Mouse (Mus musculus) left cerebral cortex, adult 8-10 months (tissue): ENCODE measurements around the gene Tmem151b. TPM values are rescaled to one million over a fixed set of nuclear protein-coding genes. Genes with fewer than 3 reads are reported as not detected.

ENCODE experiments used
- DNase-seq, 2 experiments: peaks; one replicate each; pipeline ENCODE4 v3.0.0; 2022; ENCODE audit warnings: low spot score in 2 of 2
- total RNA-seq, 4 experiments: library from RNA; stranded (reverse); gene quantifications; 2 replicates each; pipeline ENCODE4 v1.2.4; 2022

The Tmem151b gene
- total RNA-seq, 4 experiments from 2014 or later, result 97.9 to 110 (median 100) TPM

DNA sequence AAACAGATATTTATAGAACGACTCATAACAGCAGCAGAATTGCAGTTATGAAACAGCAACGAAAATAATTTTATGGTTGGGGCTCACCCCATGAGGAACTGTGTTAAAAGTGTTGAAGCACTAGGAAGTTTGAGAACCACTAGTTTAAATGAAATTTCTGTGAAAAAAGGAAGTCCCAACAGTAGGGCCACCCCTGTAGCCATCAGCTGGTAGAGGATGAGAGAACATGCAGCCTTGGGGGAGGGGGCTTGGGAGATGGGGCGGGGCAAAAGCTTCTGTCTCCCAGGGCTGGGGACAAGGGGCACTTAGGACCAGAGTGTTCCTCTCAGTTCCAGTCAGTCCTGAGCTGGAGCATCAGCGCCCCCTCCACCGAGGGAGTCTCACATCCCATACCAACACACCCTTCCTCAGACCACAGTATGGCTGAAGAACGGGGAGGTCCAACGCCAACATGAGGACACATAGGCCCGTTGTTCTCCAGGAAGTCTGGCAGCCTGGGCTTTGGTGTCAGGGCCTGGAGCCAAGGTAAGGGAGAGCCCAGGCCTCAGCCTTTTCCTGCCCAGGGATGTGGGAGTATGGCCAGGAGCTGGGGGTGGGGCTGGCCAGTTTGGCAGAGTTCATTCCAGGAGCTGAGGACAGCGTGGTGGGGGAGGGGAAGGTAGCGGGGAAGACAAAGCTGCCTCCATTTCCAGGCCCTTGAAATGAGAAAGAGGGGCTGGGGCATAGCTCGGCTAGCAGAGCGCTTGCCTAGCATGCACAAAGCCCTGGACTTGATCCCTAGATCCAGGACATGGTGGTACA, 34.8 kb upstream of the Tmem151b start:
- DNase-seq, result peak in 1 of 2 experiments; percentile 77

DNA sequence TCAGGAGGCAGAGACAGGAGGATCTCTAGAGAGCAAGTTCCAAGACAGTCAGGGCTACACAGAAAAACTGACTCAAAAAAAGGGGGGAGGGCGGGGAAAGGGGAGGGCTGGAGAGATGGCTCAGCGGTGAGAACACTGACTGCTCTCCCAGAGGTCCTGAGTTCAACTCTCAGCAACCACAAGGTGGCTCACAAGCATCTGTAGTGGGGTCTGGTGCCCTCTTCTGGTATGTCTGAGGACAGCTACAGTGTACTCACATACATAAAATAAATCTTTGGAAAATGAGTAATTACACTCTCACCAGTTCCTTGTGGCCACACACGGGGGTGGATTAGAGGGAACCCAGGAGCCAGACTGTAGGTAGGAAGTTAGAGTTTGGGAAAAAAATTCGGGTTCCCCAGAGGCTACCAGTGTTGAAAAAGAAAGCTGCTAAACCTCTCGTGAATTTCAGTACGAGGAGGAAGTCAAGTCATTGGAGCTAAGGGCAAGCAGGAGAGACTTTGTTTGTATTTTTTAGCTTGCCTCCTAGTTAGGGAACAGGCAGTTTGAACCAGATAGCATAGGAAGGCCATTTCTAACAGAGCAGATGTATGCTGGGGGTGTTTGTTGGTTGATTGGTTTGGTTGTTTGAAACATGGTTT, 33.4 kb upstream of the Tmem151b start:
- DNase-seq, result no peak

DNA sequence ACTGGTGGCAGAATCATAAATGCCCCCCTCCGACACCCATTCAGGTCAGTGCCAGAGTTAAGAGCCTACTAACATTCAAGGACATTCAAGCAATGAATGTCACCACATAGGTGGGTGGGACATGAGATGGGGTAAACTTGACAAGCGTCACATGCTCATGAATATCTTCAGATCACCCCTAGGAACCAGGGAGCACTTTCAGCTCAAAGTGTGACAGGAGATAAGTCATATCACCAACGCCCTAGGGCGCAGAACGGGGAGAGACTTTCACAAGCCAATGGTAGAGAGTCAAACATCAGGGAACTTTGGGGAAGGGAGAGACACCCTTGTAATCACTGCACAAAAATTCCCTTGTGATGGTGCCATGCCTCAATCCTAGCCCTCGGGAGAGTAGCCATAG, 32.7 kb upstream of the Tmem151b start:
- no peak for DNase-seq

DNA sequence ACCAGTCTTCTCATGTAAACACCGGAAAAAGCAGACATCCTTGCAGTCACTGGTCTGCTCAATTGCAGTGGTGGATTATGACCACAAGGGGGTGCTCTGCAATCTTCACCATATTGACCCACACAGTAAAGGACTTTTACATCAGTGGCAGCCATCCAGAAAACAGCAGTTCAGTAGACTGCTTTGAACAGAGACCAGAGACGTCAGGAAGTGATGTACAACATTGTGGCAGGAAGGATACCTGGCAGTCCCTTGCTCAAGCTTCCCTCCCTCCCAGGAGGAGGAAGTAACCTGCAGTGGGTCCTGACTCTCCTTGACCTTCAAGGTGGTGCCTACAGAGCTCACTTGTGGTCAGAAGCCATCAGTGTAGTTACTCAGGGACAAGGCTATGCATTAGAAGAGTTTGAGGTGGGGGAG, 32.1 kb upstream of the Tmem151b start:
- no peak for DNase-seq

DNA sequence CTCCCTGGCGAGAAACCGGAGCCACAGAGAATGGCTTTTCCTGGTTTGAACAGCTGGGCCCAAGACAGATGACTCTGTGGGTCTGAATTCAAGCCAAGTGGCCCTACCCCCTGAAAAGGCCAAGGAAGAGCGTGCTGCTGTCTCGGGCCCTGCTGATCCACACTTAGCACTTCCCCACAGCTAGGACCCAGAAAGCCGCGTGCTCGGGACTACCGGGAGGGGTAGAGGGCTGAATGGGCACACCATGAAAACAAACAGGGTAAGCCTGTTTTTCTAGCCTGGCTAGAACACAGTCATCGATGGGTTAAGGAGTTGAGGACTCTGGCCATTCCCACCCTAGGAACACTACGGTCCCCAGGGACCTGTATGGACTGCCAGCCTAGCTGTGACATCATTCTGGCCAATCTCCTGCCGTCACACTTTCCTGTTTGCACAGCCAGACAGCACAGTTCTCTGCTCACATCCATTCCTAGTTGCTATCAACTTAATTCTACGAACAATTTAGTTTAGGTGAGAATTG, 31.5 kb upstream of the Tmem151b start:
- no peak for DNase-seq

DNA sequence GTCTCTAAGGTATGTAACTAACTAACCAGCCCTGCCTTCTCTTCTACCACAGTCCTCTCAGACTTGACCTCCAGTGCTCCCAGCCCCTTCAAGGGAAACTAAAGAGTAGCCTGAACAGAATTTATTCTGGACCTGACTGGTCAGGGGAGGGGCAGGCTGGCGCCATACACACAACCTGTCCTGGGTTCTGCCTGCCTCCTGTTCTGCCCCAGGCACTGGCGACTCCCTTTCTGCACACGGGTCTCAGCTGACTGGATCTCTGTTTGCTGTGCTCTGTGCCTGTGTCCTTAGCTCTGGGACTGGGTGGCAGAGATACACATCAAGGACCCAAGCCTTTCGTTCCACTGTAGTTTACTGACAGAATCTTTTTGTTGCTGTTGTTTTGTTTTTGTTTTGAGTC, 30.1 kb upstream of the Tmem151b start:
- no peak for DNase-seq

DNA sequence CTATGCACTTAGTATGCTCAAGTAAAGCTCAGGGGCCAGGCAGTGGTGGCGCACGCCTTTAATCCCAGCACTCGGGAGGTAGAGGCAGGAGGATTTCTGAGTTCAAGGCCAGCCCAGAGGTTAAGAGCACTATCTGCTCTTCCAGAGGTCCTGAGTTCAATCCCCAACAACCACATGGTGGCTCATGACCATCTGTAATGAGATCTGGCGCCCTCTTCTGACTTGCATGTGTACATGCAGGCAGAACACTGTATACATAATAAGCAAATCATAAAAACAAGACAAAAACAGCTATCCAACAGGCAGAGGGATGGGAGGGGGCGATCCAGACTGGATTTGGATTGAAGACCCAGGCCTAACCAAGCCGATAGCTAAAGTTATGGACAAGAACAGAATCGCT, 29.4 kb upstream of the Tmem151b start:
- DNase-seq, result no peak

DNA sequence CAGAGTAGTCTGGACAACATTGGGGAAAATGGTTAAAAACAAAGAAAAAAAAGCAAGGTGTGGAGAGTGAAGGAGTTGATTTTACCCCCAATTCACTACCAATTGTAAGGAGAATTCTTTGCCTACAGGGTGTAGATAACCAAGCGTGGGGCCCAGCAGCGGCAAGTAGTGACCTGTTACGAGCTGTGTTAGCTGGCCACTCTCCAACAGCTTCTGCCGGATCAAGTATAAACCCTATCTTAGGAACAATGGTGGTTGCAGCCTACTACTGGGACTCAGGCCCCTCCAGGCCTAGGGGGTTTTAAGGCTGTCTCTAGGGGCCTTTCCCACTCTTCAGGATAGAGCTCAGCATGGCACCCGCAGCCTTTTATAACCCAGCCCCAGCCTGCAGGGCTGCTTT, 28.8 kb upstream of the Tmem151b start:
- DNase-seq, result no peak

DNA sequence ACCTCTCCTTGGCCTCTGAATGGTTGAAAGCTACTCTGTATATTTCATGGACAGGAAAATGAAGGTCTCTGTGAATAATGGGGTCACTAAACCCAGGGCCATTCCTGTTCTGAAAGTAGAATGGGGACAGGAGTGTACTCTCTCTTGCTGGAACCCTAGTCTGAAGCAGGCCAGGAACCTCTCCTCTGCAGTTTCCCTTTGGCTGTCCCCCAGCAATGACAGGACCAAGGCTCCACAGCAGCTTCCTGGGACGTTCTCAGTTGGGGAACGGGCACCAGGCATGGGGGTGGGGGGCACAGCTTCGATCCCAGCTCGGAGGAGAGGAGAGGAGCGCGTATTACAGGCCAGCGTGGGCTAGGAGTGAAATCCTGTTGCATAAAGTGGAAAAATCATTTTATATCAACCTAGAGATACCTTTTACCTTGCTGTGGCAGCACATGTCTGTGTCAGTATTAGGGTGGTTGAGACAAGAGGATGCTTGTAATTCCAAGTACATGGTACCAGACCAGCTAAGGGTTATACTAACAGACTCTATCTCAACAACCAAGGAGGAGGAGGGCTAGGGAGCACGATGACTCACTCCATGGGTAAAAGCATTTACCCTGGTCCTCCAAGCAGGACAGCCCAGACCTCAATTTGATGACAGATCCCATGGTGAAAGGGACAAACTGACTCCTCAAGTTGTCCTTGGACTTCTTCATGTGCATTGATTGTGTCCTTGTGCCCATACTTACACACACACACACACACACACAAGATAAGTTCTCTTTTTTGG, 25.8 kb upstream of the Tmem151b start:
- no peak for DNase-seq

DNA sequence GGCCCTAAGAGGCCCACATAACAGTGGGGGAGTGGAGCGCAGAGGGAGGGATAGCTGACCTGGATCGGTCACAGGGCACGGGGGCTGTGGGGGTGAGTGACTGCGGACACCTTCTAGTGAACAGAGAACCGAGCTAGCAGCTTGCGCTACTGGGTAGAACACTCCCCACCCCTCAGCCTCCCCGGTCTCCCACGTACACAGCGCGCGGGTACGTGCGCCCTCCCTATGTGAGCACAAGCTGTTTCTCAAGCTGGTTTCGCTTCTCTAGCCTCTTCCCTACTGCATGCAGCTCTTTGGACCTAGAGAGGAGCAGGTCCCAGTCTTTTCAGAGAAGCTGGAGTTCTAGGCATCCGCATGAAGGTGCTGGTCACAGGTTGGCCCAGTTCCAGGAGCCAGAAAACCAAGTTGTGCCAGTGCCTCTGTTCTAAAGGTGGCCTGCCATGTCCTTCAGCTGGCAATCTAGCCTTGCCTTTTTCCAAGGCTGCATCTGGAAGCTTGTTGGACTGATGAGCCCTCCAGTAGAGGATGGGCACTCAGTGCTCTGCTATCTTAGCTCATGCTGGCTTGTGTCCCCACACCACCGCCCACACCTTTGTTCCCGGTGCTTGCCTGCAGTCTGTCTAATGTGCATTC, 24.8 kb upstream of the Tmem151b start:
- peak; percentile 79 to 90 for DNase-seq

DNA sequence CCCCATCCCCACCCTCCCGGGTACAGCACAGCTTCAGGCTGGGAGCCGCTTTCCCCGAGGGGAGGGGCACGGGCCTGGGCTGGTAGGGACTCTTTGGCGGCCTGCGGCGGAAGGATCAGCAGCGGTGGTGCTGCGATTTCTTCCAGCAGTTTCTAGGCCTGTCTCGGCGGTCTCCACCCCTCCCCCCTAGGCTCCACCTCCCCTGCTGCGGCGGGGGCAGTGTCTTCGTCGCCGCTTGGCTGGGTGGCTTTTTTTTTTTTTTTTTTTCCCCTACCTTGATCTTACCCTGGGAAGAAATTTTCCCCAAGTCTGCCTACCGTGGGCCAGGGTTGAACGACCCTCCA, 24.3 kb upstream of the Tmem151b start:
- DNase-seq, result peak; percentile 96 to 99

DNA sequence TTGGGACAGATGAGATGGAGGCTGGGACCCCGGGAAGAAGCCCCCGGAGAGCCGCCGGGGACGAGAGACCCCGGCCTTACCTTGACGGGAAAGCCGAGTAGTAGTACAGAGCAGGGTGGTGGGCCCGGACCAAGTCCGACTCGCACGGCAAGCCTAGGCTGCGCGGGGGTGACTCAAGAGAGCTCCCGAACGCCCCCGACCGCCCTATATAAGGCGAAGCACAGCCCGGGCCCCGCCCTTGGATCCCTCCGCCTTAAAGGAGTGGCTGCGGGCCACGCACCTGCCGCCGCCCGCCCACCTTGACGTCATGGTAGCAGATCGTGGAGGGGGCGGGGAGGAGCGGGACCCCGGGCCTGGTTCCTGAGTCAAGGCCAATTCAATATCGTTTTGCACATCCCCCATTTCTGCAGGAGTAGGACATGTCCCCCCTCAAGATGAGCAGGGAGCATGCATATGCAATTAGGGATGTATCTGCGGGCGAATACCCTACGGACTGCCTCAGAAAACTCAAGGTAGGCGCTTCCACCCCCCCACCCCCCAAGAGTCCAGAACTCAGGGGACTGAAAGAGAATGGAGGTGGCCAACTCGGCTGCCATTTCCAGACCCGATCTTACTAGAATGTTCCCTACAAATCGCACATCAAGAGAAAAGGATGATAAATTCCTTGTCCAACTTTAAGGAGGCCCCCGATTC, 23.8 kb upstream of the Tmem151b start, which contains the start of gene Hsp90ab1:
Gene Hsp90ab1 (minus strand): TSS at position 185 of the 693 bp plus-strand sequence.
- DNase-seq, result peak; percentile 98 to 99

DNA sequence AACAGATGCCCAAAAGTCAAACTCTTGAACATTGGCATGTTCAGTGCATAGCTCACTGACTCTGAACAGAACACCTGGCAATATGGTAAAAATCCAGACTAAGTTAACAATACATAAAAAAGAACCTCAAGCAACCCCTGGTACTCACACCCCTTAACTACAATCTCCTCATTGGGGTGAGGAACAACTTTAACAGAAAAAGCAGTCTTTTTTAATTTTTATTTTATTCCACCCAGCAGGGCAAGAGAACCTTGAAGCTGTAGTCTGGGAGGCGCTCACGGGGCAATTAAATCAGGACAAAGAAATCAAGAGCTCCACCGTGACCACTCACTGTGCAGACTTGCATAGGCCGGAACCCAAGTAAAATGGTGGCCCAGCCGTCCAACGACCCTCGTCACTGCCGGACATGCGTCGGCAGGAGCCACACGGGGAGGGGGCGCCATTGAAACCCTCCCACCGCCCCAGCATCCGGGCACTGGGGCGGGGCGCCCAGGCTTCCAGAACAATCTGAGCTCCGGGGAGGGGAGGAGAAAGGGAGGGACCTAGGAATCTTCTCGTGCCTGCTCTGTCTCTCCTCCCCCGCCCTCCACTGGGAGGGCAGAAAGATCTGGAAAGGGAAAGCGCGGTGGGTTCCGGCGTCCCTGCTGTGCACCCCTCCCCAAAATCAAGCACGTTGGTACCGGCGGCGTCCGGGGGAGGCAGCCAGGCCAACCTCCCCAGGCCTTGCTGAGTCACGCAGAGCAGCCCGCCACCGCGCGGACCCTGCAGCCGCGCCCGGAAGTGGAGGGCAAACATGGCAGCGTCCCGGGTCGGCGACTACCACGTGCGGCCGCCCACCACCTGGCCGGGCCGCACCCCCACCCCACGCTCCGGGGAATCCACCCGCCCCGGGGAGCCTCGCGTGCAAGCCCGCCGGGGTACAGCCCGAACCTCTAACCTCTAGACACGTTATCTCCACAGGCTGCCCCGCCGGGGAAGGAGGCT, 22.9 kb upstream of the Tmem151b start:
- DNase-seq, result peak in 1 of 2 experiments; percentile 74

DNA sequence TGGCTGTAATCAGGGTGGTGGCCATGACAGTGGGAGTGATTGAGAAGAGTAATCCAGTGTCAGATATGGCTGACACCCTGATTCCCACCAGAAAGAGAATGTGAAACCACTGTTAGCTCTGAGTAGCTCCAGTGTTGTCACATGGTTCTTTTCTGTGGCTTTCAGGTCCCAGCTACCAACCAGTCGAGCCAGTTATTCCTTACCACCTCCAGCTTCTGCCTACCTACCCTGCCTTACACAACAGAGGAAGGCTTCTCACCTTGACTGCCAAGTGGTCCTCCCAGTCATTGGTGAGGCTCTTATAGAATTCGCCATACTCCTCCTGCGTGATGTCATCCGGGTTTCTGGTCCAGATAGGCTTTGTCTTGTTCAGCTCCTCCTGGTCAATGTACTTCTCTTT, 20.5 kb upstream of the Tmem151b start:
- DNase-seq, result no peak

DNA sequence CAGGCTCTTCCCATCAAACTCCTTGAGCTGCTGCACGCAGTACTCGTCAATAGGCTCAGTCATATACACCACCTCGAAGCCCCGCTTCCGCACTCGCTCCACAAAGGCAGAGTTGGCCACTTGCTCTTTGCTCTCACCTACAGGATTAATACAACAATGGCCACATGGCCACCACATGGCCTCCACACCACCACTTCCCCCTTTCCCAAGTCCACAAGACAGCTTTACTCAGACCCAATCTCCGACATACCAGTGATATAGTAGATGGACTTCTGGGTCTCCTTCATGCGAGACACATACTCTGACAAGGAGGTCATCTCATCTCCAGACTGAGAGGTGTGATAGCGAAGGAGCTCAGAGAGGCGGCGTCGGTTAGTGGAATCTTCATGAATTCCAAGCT, 19.5 kb upstream of the Tmem151b start:
- DNase-seq, result no peak

DNA sequence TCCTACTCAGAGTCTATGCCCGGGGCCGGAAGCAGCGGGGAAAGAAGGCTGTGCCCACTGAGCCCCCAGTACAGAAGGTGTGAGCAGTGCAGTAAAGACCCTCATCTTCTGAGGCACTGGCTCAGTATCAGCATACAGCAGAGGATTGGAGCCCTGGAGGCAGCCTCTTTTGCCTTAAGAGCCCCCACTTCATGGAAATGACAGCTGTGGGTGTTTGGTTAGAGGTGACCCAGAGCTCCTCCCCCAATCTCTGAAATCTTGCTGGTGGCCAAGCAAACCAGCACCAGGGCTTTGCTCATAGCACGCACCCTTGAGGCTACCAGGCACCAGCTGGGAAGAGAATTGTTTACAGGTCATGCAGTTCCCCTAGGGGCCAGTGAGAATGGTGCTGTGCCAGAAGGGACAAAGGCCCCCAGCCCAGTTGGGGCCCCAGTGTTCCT, 17.7 kb upstream of the Tmem151b start:
- no peak for DNase-seq

DNA sequence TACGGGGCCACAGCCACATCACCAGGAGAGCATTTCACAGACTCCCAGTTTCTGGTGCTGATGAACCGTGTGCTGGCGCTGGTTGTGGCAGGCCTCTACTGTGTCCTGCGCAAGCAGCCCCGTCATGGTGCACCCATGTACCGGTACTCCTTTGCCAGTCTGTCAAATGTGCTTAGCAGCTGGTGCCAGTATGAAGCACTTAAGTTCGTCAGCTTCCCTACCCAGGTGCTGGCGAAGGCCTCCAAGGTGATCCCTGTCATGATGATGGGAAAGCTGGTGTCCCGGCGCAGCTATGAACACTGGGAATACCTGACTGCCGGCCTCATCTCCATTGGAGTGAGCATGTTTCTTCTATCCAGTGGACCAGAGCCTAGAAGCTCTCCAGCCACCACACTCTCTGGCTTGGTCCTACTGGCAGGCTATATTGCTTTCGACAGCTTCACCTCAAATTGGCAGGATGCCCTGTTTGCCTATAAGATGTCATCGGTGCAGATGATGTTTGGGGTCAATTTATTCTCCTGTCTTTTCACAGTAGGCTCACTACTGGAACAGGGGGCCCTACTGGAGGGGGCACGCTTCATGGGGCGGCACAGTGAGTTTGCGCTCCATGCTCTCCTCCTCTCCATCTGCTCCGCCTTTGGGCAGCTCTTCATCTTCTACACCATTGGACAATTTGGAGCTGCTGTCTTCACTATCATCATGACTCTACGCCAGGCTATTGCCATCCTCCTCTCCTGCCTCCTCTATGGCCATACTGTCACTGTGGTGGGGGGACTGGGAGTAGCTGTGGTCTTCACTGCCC, 17.1 kb upstream of the Tmem151b start:
- no peak for DNase-seq

DNA sequence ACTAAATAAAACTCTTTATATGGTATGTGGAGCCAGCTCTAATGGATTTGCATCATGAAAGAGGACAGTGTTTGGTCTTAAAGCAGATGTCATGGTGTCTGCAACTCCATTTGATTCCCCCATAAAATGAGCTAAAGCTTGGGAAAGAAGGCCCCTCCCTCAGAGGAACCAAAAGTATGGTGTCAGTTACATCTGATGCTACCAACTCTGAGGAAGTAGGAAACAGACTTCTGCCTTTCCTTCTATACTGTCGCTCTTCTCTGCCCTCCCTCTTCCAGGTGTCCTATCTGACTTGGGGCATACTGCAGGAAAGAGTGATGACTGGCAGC, 16.5 kb upstream of the Tmem151b start:
- DNase-seq, result no peak

DNA sequence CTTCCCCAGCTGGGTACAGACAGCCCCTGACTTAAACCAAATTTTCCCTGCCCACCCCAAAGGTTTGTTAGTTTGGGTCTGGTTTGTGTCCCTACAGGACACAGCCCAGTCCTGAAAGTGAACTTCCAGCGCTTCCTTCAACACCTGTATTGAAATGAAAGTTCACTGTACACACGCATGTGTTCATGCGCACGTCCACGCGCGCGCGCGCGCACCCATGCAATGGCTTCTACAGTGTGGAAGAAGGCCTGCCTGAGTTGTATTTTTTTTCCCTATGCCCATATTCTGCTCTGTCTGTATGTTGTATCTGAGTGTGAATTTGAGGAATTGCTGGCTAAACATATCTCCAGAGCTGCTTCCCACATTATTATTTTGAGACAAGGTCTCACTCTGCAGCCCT, 15.6 kb upstream of the Tmem151b start:
- no peak for DNase-seq
